Mouse (Mus musculus) spleen, postnatal 14 days (tissue): ENCODE results near the gene C2cd3.
"Not testable (repeated sequence)": the region's sequence is repeated elsewhere in the genome, so short reads cannot be mapped to it uniquely, and the experiment has no call there.

Experiments
- DNase-seq, 2 experiments: peaks; one replicate each; pipeline ENCODE4 v3.0.0; 2021 to 2022; ENCODE audit warnings: low spot score in 2 of 2

The C2cd3 gene

DNA sequence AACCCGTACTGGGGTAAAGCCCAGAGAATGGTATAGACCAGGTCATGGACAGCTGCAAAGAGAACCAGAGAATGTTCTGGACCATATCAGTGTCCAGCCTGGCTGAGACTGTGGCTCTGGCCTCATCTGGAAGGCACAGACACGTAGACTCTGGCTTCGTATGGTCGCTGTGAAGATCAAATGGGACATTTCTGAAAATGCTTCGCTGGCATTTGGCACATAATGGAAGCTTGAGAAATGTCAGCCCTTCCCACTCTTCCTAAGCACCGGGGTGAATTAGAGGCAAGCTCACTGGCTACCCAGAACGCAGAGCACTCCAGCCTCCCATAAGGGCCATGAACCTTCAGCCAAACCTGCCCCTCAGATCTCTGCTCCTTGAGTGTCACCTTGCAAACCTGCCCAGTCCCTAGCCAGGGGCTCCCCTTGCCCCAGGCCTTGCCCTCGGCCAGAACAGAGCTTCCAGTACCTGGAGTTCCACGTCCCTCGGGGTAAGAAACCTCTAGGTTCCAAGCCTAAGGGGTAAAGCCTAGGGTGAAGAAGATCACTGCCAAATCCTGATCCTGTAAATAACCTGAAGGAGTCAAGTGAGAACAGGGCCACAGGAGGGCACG, 98.9 kb downstream of the C2cd3 start:
- DNase-seq, result no peak

DNA sequence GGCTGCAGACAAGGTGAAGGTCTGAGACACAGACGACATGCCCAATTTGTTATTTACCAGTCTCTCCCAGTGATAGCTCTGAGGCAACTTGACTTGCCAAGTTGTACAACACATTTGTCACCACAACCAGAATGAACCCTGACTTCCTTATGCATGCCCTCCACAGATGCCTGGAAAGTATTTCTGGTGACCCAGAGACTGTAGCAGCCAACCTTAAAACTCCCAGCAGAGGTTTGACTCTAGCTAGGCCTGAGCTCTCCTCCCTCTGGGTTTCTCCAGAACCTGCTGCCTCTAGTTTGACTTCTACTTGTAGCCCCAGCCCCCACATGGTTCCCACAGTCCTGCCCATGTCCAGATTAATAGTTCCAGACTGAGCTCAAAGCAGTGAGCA, 99.4 kb downstream of the C2cd3 start:
- DNase-seq, result no peak

DNA sequence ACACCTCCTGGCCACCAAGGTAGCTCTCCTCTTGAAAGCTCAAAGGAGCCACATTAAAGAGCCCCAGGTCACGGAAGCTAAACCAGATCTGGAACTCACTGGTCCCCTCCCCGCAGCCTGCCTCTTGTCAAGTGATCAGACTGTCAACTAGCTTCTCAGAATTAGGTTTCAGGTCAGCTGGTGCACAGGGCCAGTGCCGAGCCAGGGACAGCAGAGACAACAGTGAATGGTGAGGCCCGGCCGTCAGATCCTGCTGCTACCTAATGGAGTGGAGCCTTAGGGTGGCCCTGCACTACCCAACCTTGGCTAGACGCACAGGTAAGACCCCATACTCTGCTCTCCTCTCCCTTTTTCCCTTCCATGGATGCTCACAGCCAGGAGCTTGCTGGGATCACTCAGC, 100.7 kb downstream of the C2cd3 start, which contains the start of gene Ucp3:
Gene Ucp3 (plus strand): TSS at position 214 of the 400 bp plus-strand sequence.
- no peak for DNase-seq

DNA sequence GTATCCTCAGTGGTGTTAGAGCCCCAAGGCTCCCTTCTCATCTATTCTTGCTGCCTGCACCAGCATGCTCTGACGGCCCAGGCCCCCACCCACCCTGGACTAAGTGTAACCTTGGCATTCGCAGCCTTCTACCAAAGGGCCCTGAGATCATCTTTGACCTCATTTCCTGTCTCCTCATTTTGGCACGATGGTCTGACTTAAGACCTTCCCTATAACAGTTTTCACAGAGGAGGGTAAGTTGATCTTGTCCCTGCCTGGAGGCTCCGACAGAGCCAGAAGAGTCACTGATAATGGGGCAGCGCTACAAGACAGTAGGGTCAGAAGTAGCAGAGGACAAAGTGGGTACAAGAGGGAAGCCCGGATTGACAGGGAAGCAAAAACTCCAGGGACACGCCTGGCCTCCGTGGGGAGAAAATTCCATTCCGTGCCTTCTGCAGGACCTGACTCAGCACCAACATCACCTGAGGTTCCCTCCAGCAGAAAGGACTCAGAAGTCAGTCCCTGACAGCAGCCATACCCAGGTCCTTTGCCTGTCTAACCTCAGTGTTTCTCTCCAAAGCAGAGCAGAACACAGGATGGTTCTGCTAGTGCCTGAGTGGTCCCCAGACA, 101.9 kb downstream of the C2cd3 start:
- DNase-seq, result no peak

GRCm38 (mm10) chr7:100474680-100475079, 102.6 kb downstream of the C2cd3 start:
- DNase-seq, result no peak

DNA sequence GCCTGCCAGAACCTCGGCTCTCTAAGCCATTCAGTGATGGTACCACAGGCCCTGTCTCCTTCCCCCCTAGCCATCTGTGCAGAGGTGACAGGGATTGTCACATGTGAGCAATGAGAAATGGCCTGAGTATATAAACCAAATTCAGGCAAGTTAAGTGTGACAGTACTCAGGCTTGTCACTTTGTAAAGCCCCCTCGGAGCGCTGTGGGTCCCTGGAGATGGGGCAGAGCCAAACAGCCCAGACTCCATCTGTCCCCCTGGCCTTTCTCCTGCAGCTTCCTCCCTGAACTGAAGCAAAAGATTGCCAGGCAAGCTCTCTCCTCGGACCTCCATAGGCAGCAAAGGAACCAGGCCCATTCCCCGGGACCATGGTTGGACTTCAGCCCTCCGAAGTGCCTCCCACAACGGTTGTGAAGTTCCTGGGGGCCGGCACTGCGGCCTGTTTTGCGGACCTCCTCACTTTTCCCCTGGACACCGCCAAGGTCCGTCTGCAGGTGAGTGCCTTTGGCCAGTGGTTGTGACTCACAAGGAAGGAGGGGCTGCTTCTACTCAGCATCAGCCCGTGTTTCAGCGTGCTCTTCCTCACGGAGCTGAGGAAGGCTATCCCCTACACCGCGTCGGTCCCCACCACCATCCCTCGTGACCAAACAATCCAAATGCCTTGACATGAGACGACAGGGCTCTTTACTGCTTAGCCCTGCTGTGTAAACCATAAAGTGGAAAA, 107.2 kb downstream of the C2cd3 start:
- no peak for DNase-seq

- DNase-seq, result no peak
Observed at GRCm38 (mm10) chr7:100479823-100480164, 107.8 kb downstream of the C2cd3 start.

DNA sequence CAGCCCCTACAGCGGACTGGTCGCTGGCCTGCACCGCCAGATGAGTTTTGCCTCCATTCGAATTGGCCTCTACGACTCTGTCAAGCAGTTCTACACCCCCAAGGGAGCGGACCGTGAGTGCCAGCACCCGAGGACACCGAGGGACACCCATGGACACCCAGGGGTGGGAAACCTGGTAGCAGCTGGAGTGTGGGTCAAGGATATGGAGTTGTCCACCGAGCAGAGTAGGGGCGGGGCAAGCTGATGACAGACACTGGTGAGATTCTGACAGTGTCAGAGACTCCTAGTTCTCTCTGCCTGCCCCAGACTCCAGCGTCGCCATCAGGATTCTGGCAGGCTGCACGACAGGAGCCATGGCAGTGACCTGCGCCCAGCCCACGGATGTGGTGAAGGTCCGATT, 108.1 kb downstream of the C2cd3 start:
- DNase-seq, result no peak

DNA sequence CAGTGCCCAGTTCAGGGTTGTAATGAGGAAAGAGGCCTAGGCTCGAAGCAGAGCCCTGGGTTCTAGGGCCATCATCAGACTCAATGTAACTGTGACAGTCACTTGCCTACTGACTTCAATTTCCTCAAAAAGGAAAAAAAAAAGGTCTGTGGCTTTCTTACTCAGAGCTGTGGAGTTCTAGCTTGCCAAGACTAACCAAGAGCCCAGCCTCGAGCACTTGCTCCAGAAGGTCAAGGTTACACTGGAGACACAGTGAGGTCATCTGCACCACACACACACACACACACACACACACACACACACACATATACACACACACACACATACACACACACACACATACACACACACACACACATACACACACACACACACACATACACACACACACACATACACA, 110.0 kb downstream of the C2cd3 start:
- DNase-seq, result not testable (repeated sequence)

GRCm38 (mm10) chr7:100484493-100484892, 112.5 kb downstream of the C2cd3 start:
- DNase-seq, result no peak

DNA sequence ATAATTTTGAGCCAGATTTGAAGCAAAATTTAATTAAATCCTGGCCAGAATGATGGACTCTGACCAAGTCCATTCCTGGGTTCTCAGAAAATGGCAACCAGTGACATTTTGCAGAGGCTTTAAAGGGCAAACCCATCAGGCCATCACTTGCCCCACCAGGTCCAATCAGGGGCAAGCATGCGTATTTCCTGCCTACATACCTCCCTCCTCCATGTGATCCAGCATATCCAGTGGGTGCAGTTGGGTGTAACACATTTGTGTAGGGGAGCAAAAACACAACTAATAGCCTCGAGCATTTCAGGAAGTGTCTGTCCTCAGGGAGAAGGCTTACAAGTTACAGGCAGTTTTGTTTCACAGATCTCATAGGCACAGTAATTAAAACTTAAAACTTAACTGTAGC, 115.3 kb downstream of the C2cd3 start:
- no peak for DNase-seq

DNA sequence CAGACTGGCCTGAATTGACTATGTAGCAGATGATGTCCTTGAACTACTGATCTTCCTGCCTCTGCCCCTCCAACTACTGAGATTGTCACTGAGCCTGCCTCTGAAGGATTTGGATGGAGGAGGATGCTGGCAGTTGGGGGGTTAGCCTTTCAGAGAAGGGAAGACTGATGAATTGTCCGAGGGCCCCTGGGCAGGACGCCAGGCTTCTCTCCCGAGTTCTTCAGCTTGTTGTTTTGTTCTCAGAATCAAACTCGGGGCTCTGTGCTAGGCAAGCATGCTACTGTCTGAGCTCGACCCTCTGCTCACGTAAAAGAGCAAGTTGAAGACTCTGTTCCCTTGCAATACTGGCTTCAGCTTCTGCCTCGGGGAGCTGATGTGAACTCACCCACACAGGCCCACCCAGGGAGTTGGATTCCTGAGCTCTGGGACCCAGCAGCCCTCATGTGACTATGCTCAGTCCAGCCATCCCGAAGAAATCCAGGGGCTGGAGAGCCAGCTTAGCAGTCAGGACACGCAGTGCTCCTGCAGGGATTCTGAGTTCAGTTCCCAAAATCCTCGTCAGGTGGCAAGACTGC, 116.5 kb downstream of the C2cd3 start:
- DNase-seq, result no peak

DNA sequence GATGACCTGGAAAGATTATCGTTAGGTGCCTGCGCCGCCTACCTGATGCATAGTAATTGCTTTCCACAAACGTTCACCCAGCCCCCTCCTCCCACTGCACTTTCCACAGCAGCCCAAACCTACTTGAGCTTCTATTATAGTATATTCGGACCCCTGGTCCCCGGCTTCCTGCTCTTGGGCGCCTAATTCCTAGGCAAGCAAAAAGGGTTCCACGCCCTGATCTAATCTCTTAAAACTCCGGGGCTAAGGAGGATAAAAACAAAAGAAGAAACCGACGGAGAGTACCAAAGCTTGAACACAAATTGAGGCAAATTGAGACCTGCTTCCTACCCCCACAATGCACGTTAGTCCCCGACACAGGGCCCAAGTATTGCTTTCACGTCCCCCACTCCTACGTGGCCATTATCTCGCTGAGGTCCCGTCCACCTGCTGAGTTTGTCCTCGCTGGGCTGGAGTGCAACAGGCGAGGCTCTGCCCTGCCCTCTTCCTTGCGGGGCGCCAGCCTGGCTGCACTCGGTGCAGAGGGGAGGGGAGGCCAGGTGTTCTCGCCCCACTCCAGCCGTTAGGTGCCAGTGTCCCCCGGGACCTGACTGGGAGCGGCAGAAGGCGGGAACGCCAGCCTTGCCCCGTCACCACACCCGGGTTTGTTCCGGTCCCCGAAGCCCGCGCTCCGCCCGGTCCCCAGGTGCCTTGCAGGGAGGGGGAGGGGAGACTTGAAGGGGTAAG, 120.5 kb downstream of the C2cd3 start:
- DNase-seq, result no peak

DNA sequence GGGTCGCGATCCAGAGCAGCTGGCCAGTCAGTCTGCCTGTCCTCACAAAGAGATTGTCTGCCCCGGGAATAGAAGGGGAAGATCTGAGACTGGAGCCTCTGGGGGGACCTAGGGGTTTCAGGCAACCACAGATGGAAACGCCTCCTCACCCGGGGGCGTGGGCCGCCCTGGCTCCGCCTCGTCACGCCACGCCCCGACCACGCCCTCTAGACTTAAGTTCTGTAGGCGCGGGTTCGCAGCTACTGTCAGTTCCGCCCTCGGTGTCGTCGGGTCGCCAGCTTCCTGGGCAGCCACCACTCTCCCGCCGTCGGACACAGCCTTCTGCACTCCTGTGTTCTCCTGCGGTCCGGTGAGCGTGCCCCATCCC, 121.1 kb downstream of the C2cd3 start, which contains the start of gene Ucp2:
Gene Ucp2 (plus strand): TSS at position 221 of the 367 bp plus-strand sequence.
- DNase-seq, result peak; percentile 97 to 98

GRCm38 (mm10) chr7:100493484-100494414, 121.7 kb downstream of the C2cd3 start:
- peak in 1 of 2 experiments; percentile 24 for DNase-seq

GRCm38 (mm10) chr7:100494415-100494831, 122.4 kb downstream of the C2cd3 start:
- no peak for DNase-seq

GRCm38 (mm10) chr7:100495042-100495441, 123.0 kb downstream of the C2cd3 start:
- no peak for DNase-seq

DNA sequence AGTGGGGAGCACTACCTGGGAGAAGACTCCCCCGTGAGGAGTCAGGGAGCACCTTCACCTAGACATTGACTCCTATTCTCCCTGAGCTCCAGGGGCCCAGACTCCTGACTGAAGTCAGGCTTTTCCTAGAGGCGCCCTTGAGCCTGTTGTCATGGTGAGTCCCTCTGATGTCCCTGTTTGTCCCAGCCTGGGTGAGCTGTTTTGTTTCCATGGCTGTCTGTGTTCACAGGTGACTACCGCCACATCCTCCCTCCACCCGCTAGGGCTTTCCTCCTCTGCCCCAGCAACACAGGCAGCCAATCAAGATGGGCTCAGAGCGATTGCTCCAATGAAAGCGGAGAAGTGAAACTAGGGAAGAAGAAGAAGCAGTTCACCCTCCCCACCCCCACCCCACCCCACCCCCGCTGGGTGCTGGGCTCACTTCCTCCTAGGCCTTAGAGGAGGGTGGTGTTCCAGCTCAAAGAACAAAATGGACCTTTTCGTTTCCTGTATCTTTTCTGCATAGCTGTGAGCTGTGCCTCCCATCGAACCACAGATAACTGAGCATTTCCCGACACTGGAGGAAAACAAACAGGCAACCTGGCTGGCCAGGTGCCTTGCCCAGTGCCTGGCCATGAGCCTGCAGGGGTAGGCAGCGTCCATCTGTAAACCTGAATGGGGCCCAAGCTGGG, 123.7 kb downstream of the C2cd3 start:
- DNase-seq, result peak; percentile 62 to 69

- DNase-seq, result no peak
Observed at GRCm38 (mm10) chr7:100496371-100496770, 124.3 kb downstream of the C2cd3 start.

DNA sequence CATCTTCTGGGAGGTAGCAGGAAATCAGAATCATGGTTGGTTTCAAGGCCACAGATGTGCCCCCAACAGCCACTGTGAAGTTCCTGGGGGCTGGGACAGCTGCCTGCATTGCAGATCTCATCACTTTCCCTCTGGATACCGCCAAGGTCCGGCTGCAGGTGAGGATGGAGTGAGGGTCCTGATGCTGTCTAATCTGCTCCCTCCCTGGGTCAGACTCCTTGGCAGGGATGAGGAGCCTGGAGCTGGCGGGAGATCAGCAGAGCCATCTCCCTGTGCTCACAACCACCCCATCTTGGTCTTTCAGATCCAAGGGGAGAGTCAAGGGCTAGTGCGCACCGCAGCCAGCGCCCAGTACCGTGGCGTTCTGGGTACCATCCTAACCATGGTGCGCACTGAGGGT, 124.8 kb downstream of the C2cd3 start:
- no peak for DNase-seq
